Mouse (Mus musculus) liver, embryonic 14.5 days (tissue): ENCODE data around the gene Cisd3.

Experiments
- CTCF ChIP-seq: IDR thresholded peaks from 2 replicates; pipeline ENCODE4 v1.5.1; 2016; ENCODE audit warnings: antibody characterized with exemption, low read depth, control low read depth
- EP300 ChIP-seq: IDR thresholded peaks from 2 replicates; pipeline ENCODE4 v1.6.1; 2016; ENCODE audit warnings: antibody characterized with exemption, low read depth

GRCm38 (mm10) chr11:97701581-97702392, 16.2 kb downstream of the Cisd3 start:
- no peak for TF ChIP-seq CTCF
- no peak for TF ChIP-seq EP300
